Comparison of ENCODE assay signal across 9 mouse cellular contexts in genomic region chr1:180640605-180641125, GRCm38 (mm10). TPM values are rescaled to one million over a fixed set of nuclear protein-coding genes. Genes with fewer than 3 reads are reported as not detected.
A peak's percentile ranks its signal among the peaks of the same experiment; 100 is the strongest.
DNase-seq lines count a peak whose midpoint lies in the region; ATAC-seq lines count a peak whose summit lies in the region.
"Had no signal": no experiment of that assay in that cellular context is flagged by ENCODE, and none has a peak within 500 bp of the region (broad histone marks: within the 10 kb centered on the region; RNA-seq: fewer than 3 reads in every experiment).

No protein-coding gene starts in this region.

- peaks cover 45% of the 10 kb centered on the region for H3K4me1 ChIP-seq in erythroblast, embryonic 14.5 days (ENCODE audit: control insufficient read depth)
- peaks cover 30% of the 10 kb centered on the region for H3K4me1 ChIP-seq in heart, embryonic 13.5 days
- H3K4me1 ChIP-seq in kidney, embryonic 16.5 days (ENCODE audit: insufficient read depth, low read length): peaks cover 30% of the 10 kb centered on the region
- H3K4me1 ChIP-seq in neural tube, embryonic 12.5 days: peaks cover 19% of the 10 kb centered on the region

- H3K27me3 ChIP-seq in erythroblast, embryonic 14.5 days (ENCODE audit: control insufficient read depth): no peaks in the 10 kb centered on the region
- H3K27me3 ChIP-seq in heart, embryonic 13.5 days (replicated peaks): no peaks in the 10 kb centered on the region
- no peaks in the 10 kb centered on the region for H3K27me3 ChIP-seq in kidney, embryonic 16.5 days (ENCODE audit: insufficient read depth, low read length)
- H3K27me3 ChIP-seq in neural tube, embryonic 12.5 days (replicated peaks): no peaks in the 10 kb centered on the region

- peak overlapping the region; percentile 83 for H3K4me2 ChIP-seq in heart, embryonic 13.5 days
- peak overlapping the region; percentile 68 for H3K4me2 ChIP-seq in kidney, embryonic 16.5 days (replicated peaks; ENCODE audit: low read depth, low read length)
- peak overlapping the region; percentile 91 for H3K4me2 ChIP-seq in neural tube, embryonic 12.5 days (replicated peaks)

- H3K36me3 ChIP-seq in erythroblast, embryonic 14.5 days (ENCODE audit: control insufficient read depth): peaks cover 23% of the 10 kb centered on the region
- H3K36me3 ChIP-seq in heart, embryonic 13.5 days: peaks cover 6% of the 10 kb centered on the region; the same call in 1 of the 2 replicates
- H3K36me3 ChIP-seq in kidney, embryonic 16.5 days (ENCODE audit: insufficient read depth, low read length): 0 out of 2 replicates have a peak, but pooled peaks cover 4% of the 10 kb centered on the region
- no peaks in the 10 kb centered on the region for H3K36me3 ChIP-seq in neural tube, embryonic 12.5 days

- H3K9ac ChIP-seq in heart, embryonic 13.5 days: peak overlapping the region; percentile 97
- H3K9ac ChIP-seq in kidney, embryonic 16.5 days (replicated peaks; ENCODE audit: low read length): peak overlapping the region; percentile 99
- H3K9ac ChIP-seq in neural tube, embryonic 12.5 days: peak overlapping the region; percentile 96

- H3K9me3 ChIP-seq in erythroblast, embryonic 14.5 days (ENCODE audit: control insufficient read depth, low read length): no peaks in the 10 kb centered on the region
- H3K9me3 ChIP-seq in heart, embryonic 13.5 days: no peaks in the 10 kb centered on the region
- no peaks in the 10 kb centered on the region for H3K9me3 ChIP-seq in kidney, embryonic 16.5 days (ENCODE audit: low read length)
- H3K9me3 ChIP-seq in neural tube, embryonic 12.5 days: no peaks in the 10 kb centered on the region

- DNase-seq in ES-CJ7 (ENCODE audit: low read depth, low spot score): peak; percentile 66
- peak; percentile 63 for DNase-seq in adrenal gland, postnatal 10 days
- DNase-seq in lung, adult 18-20 months: peak; percentile 20 to 22
- DNase-seq in yolk sac, embryonic 10.5 days (ENCODE audit: low spot score): peak; percentile 72

- H3K4me3 ChIP-seq in erythroblast, embryonic 14.5 days (replicated peaks): peak overlapping the region; percentile 79
- H3K4me3 ChIP-seq in heart, embryonic 13.5 days: peak overlapping the region; percentile 81
- peak overlapping the region; percentile 99 for H3K4me3 ChIP-seq in kidney, embryonic 16.5 days (ENCODE audit: low read length)
- H3K4me3 ChIP-seq in neural tube, embryonic 12.5 days: peak overlapping the region; percentile 97

- 0 out of 2 replicates have a peak, but pooled peaks have one; percentile 11 for ATAC-seq in heart, embryonic 13.5 days (ENCODE audit: extremely low read depth, insufficient number of reproducible peaks, low FRiP score, low TSS enrichment)
- peak; percentile 60 for ATAC-seq in kidney, embryonic 16.5 days (ENCODE audit: low FRiP score, low TSS enrichment)
- ATAC-seq in neural tube, embryonic 12.5 days (ENCODE audit: low FRiP score, low read depth): peak; percentile 67

- H3K27ac ChIP-seq in heart, embryonic 13.5 days (replicated peaks): peak overlapping the region; percentile 92
- peak overlapping the region; percentile 94 for H3K27ac ChIP-seq in kidney, embryonic 16.5 days (ENCODE audit: low read length)
- H3K27ac ChIP-seq in neural tube, embryonic 12.5 days: peak overlapping the region; percentile 75

- WGBS in heart, embryonic 13.5 days: under 1% methylated on average over 40 of the region's 61 CpGs
- under 1% methylated on average over 61 of the region's 61 CpGs for WGBS in kidney, embryonic 16.5 days
- WGBS in neural tube, embryonic 12.5 days: 1% methylated on average over 57 of the region's 61 CpGs

RNA-seq across cellular contexts. Expression of gene Lin9, which starts 0.3 kb away (rescaled TPM):
- total RNA-seq in adrenal gland, postnatal 10 days (2021): 1 to 10 TPM; 7.6 to 8.4 TPM
- 0.18 and 0.36 TPM in 2 replicates for polyA plus RNA-seq in erythroblast, embryonic 14.5 days (2012)
- polyA plus RNA-seq in heart, embryonic 13.5 days (2015; fragmentation: Nextera tagmentation; extraction: Ambion mirVana): 12.1 and 14.4 TPM in 2 replicates
- polyA plus RNA-seq in kidney, embryonic 16.5 days (2015; fragmentation: Nextera tagmentation; extraction: Ambion mirVana): 18.6 and 20.5 TPM in 2 replicates
- polyA plus RNA-seq in neural tube, embryonic 12.5 days (2016; fragmentation: Nextera tagmentation; extraction: Ambion mirVana): 17.2 and 20.2 TPM in 2 replicates

RNA-seq across cellular contexts. Expression of gene Mixl1, which starts 56.2 kb away (rescaled TPM):
- total RNA-seq in adrenal gland, postnatal 10 days (2021): not detected
- polyA plus RNA-seq in erythroblast, embryonic 14.5 days (2012): not detected in 2 replicates
- 0.16 and 0.24 TPM in 2 replicates for polyA plus RNA-seq in heart, embryonic 13.5 days (2015; fragmentation: Nextera tagmentation; extraction: Ambion mirVana)
- 0.41 and 0.55 TPM in 2 replicates for polyA plus RNA-seq in kidney, embryonic 16.5 days (2015; fragmentation: Nextera tagmentation; extraction: Ambion mirVana)
- polyA plus RNA-seq in neural tube, embryonic 12.5 days (2016; fragmentation: Nextera tagmentation; extraction: Ambion mirVana): 0.08 and 0.31 TPM in 2 replicates
- total RNA-seq: layer of hippocampus, adult 8-10 months had no signal

Comparison
In these comparisons a context has a peak if more than half of its experiments do, and no peak if none do; other contexts are left out.
1. Peak in every context shown above with its lines: DNase-seq, ATAC-seq, H3K4me3 ChIP-seq and H3K27ac ChIP-seq.
2. DNase-seq: peak in every context shown above with its lines; median percentile 72 in yolk sac, embryonic 10.5 days; 66 in ES-CJ7; 63 in adrenal gland, postnatal 10 days; 21 in lung, adult 18-20 months.
3. ATAC-seq: peak in every context shown above with its lines; median percentile 67 in neural tube, embryonic 12.5 days; 60 in kidney, embryonic 16.5 days; 11 in heart, embryonic 13.5 days.